Mouse (Mus musculus): ENCODE data around the gene Tsc2.

- TF ChIP-seq CTCF (IDR thresholded peaks at IDR 0.05; ENCODE audit: low read depth) (no peak), EP300 (optimal IDR thresholded peaks at IDR 0.05) (no peak)
Measured at GRCm38 (mm10) chr17:24632813-24633449, 501 bp upstream of the Tsc2 start.
